Mouse (Mus musculus) lung, postnatal 0 days (tissue): ENCODE data around the gene Glg1.

Experiments used
- CTCF ChIP-seq: IDR thresholded peaks from 2 replicates; pipeline ENCODE4 v1.5.1; 2016; ENCODE audit warnings: antibody characterized with exemption, mild to moderate bottlenecking
- EP300 ChIP-seq: IDR thresholded peaks from 2 replicates; pipeline ENCODE4 v1.6.1; 2016; ENCODE audit warnings: antibody characterized with exemption, mild to moderate bottlenecking, control low read depth

DNA sequence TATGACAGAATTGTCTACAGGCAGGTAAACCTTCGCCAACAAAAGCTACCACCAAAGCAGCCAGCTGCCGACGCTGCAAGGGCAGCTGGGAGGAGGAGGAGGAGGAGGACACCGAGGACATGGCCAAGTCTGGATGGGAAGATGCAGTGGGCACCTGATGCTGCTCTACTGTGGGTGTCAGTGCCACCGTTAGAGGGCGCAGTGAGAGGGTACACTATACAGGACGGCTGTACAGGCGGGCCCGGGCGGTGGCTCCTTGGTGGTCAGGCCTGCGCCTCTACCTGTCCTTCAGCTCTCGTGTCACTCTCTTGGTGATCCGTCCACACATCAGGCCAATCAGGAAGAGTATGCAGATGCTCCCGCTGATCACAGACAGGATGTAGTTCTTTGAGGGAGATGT lies 101.4 kb downstream of the Glg1 start:
- TF ChIP-seq CTCF (peak; percentile 75), EP300 (no peak)
